Mouse (Mus musculus) skeletal muscle tissue, postnatal 0 days (tissue): ENCODE results near the gene Trim65. TPM values are rescaled to one million over a fixed set of nuclear protein-coding genes. Genes with fewer than 3 reads are reported as not detected.

ENCODE experiments used
- polyA plus RNA-seq: library from polyadenylated mRNA; unstranded; fragments of >200 nt; fragmentation: Nextera tagmentation; extraction: Ambion mirVana; gene quantifications from 2 replicates; pipeline ENCODE4 v1.2.1, GENCODE M21; 2015

Trim65 gene
- 2.2 and 2.3 TPM in 2 replicates for polyA plus RNA-seq

GRCm38 (mm10) chr11:116130488-116131205, at the start of gene Trim65:
Trim65 (minus strand) TSS chr11:116131128.

GRCm38 (mm10) chr11:116167884-116168439, 37.0 kb upstream of the Trim65 start, which contains the start of gene Fbf1:
Fbf1 (minus strand) TSS chr11:116168166.

DNA sequence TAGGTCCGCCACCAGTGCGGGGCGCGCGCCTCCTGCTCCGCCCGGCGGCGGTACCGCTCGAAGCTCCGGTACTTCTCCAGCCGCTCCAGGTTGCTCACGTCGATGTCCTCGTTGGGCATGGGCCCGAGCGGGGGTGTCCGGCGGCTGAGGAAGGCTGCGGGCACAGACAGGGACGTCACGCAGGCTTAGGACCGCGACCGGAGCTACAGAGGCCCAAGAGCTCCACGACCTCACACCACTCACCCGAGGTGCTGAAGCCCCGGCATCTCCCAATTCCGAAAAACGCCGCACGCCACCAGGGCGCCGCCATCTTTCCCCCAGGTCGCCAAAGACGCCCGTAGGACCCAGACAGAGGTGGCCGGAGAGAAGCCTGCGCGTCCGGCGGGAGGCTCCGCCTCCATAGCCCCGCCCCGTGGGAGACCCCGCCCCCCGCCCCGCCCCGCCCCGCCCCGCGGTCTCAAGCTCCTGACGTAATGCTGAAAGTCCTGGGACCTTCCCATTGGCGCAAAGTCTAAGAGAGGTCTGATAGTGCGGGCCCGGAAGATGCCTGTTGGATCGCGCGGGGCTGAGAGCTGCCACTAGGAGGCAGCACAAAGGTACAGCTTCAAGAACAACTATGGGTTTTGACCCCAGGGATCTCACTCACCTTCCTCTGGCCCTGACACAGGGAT, 7.7 kb upstream of the Trim65 start, which contains the start of gene Mrpl38:
TSS of gene Mrpl38 (minus strand) at position 401 of the 671 bp plus-strand sequence.

GRCm38 (mm10) chr11:116127156-116127980, 3.6 kb downstream of the Trim65 start, which contains the start of gene Trim47:
Trim47 (minus strand) TSS chr11:116127210.

GRCm38 (mm10) chr11:116086258-116087193, 44.4 kb downstream of the Trim65 start, which contains the start of gene Wbp2:
Wbp2 (minus strand) TSS chr11:116086995.

DNA sequence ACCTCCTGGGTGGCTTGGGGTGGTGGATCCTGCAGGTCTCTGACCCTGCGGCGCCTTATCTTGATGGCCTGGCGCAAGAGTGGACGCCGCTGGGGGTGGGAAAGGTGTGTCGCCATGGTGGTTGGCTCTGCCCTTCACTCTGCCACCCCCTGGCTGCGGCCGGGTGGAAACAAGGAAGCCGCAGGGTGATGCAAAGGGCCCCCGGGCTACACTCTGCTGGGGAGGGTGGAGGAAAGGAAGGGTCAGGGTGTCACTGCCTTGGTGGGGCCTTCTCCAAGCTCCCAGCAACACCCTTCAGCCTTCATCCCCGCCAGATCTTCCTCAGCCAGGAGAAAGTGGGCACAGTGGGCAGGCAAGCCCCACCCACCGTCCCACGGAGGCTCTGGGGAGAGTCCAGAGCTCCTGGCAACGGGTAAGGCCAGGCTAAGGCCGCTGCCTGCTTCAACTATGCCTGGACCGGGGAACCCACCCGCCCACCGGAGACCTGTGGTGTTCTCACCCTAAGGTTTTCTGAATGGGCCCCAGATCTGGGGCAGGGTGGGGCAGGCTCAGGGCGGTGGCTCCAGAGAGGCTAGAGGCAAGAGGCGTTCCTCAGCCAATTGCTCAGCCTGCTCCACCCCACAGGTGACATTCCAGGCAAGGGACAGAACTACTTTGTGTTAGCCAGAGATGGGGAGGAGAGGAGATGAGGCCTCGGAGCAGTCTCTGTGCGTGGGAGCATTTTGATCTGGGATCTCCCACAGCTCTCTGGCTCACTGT, 53.3 kb downstream of the Trim65 start, which contains the start of gene Unc13d:
TSS of gene Unc13d (minus strand) at position 516 of the 759 bp plus-strand sequence.

Other genes with a start within 250 kb of the Trim65 start
- gene Smim5, start 231.2 kb downstream of the Trim65 start, polyA plus RNA-seq = 35.1 and 36.7 TPM in 2 replicates
- gene Smim6, start 219.1 kb downstream of the Trim65 start, polyA plus RNA-seq = 0.64 and 0.80 TPM in 2 replicates
- 20.3 and 23.4 TPM in 2 replicates for gene Sap30bp, start 197.8 kb downstream of the Trim65 start, polyA plus RNA-seq
- gene Recql5, start 197.7 kb downstream of the Trim65 start, polyA plus RNA-seq = 5.2 and 5.6 TPM in 2 replicates
- 1.6 and 2.1 TPM in 2 replicates for gene Itgb4, start 156.4 kb downstream of the Trim65 start, polyA plus RNA-seq
- gene Galk1, start 118.4 kb downstream of the Trim65 start, polyA plus RNA-seq = 51.1 and 63.1 TPM in 2 replicates
- 498 and 591 TPM in 2 replicates for gene H3f3b, start 103.2 kb downstream of the Trim65 start, polyA plus RNA-seq
- gene Unk, start 100.8 kb downstream of the Trim65 start, polyA plus RNA-seq = 10.3 and 10.8 TPM in 2 replicates
- gene Unc13d, start 53.2 kb downstream of the Trim65 start, polyA plus RNA-seq = 1.6 and 2.0 TPM in 2 replicates
- gene Wbp2, start 44.1 kb downstream of the Trim65 start, polyA plus RNA-seq = 72.0 and 74.4 TPM in 2 replicates
- 29.1 and 38.2 TPM in 2 replicates for gene Trim47, start 3.9 kb downstream of the Trim65 start, polyA plus RNA-seq
- 78.7 and 82.2 TPM in 2 replicates for gene Mrpl38, start 7.7 kb upstream of the Trim65 start, polyA plus RNA-seq
- gene Fbf1, start 37.0 kb upstream of the Trim65 start, polyA plus RNA-seq = 8.8 TPM in 2 replicates
- gene Ten1, start 67.7 kb upstream of the Trim65 start, polyA plus RNA-seq = 30.5 and 34.0 TPM in 2 replicates
- gene Acox1, start 67.9 kb upstream of the Trim65 start, polyA plus RNA-seq = 29.7 and 37.4 TPM in 2 replicates
- gene Evpl, start 106.9 kb upstream of the Trim65 start, polyA plus RNA-seq = 0.46 and 1.4 TPM in 2 replicates
- gene Srp68, start 143.1 kb upstream of the Trim65 start, polyA plus RNA-seq = 70.8 and 73.0 TPM in 2 replicates
- 0.37 and 0.53 TPM in 2 replicates for gene Galr2, start 149.8 kb upstream of the Trim65 start, polyA plus RNA-seq
- gene Exoc7, start 176.1 kb upstream of the Trim65 start, polyA plus RNA-seq = 56.0 and 57.2 TPM in 2 replicates
- 0.10 and 0.19 TPM in 2 replicates for gene Foxj1, start 204.3 kb upstream of the Trim65 start, polyA plus RNA-seq